Comparison of ENCODE assay signal across 8 mouse cellular contexts in genomic region chr2:169632338-169633151, GRCm38 (mm10). TPM values are rescaled to one million over a fixed set of nuclear protein-coding genes. Genes with fewer than 3 reads are reported as not detected.
DNase-seq lines count a peak whose midpoint lies in the region; ATAC-seq lines count a peak whose summit lies in the region.

Gene Tshz2 (plus strand): TSS chr2:169633013.

- no peaks in the 10 kb centered on the region for H3K9me3 ChIP-seq in hindbrain, embryonic 14.5 days (ENCODE audit: control insufficient read depth, low read length)

- peak within 1 kb of the TSS; percentile 94 for H3K4me3 ChIP-seq in brown adipose tissue, adult 24 weeks (ENCODE audit: insufficient read depth, low read depth, low read length)
- H3K4me3 ChIP-seq in hindbrain, embryonic 14.5 days (replicated peaks; ENCODE audit: low read length), result peak within 1 kb of the TSS; percentile 79

- H3K36me3 ChIP-seq in hindbrain, embryonic 14.5 days (replicated peaks; ENCODE audit: control insufficient read depth, insufficient read depth), result no peaks in the 10 kb centered on the region

- WGBS in hindbrain, embryonic 14.5 days, result under 1% methylated on average over 22 of the region's 22 CpGs

- 0 out of 2 replicates have a peak, but pooled peaks cover 6% of the 10 kb centered on the region for H3K4me1 ChIP-seq in brown adipose tissue, adult 24 weeks (ENCODE audit: control insufficient read depth, insufficient read depth, insufficient read length, low read length)
- peaks cover 33% of the 10 kb centered on the region for H3K4me1 ChIP-seq in hindbrain, embryonic 14.5 days (replicated peaks; ENCODE audit: control insufficient read depth, insufficient read depth, low read length)

- peak within 1 kb of the TSS; percentile 91 for H3K9ac ChIP-seq in hindbrain, embryonic 14.5 days

- peak; percentile 58 for ATAC-seq in hindbrain, embryonic 14.5 days (ENCODE audit: low FRiP score)
- peak; percentile 50 for ATAC-seq in megakaryocyte progenitor cell, adult 5-6 weeks (replicated peaks; ENCODE audit: poor library complexity)
- ATAC-seq in monocyte, adult 5-6 weeks (replicated peaks; ENCODE audit: insufficient number of reproducible peaks, low FRiP score, low TSS enrichment, poor library complexity, severe bottlenecking), result no peak

- DNase-seq in R1 (ENCODE audit: low read depth, low spot score), result peak; percentile 37
- peak; percentile 52 for DNase-seq in gastrocnemius, postnatal 10 days
- DNase-seq in hindbrain, embryonic 14.5 days (ENCODE audit: low spot score), result peak; percentile 62
- DNase-seq in left cerebral cortex, postnatal 14 days (ENCODE audit: low spot score in 2 of 2), result peak; percentile 26 to 46
- peak; percentile 77 for DNase-seq in testis, postnatal 10 days (ENCODE audit: low spot score)

- peak within 1 kb of the TSS; percentile 81 for H3K4me2 ChIP-seq in hindbrain, embryonic 14.5 days (replicated peaks)

- peak within 1 kb of the TSS; percentile 80 for H3K27ac ChIP-seq in brown adipose tissue, adult 24 weeks (replicated peaks; ENCODE audit: low read depth, low read length)
- peak within 1 kb of the TSS; percentile 85 for H3K27ac ChIP-seq in hindbrain, embryonic 14.5 days

- H3K27me3 ChIP-seq in hindbrain, embryonic 14.5 days (ENCODE audit: control insufficient read depth, insufficient read depth, low read length), result no peaks in the 10 kb centered on the region

- intact Hi-C loops in left cerebral cortex, postnatal 14 days (cut with DNase I), result no loop called here

RNA-seq across cellular contexts. Expression of gene Tshz2, which starts in this region (rescaled TPM):
- polyA plus RNA-seq in brown adipose tissue, adult 24 weeks (2012; ENCODE audit: insufficient read depth, insufficient read length, missing spikeins), result 11.3 and 19.5 TPM in 2 replicates
- total RNA-seq in gastrocnemius, postnatal 10 days (2021), result 10 to 100 TPM; 22.4 to 24.8 TPM
- polyA plus RNA-seq in hindbrain, embryonic 14.5 days (2014; fragmentation: Nextera tagmentation; extraction: Ambion mirVana), result 29.8 and 38.1 TPM in 2 replicates
- total RNA-seq in left cerebral cortex, postnatal 14 days (2021), result 10 to 100 TPM; 20.7 to 49.7 TPM
- not detected in 2 replicates for total RNA-seq in megakaryocyte progenitor cell, adult 5-6 weeks (2015)
- not detected in 2 replicates for total RNA-seq in megakaryocyte progenitor cell, adult 5-6 weeks (2017)
- not detected in 3 replicates for total RNA-seq in monocyte, adult 5-6 weeks (2017)

Comparison
In these comparisons a context has a peak if more than half of its experiments do, and no peak if none do; other contexts are left out.
1. RNA of gene Tshz2 (total RNA-seq): 20.7 to 49.7 TPM in left cerebral cortex, postnatal 14 days and 22.4 to 24.8 TPM in gastrocnemius, postnatal 10 days; not detected in megakaryocyte progenitor cell, adult 5-6 weeks and not detected in monocyte, adult 5-6 weeks; every median in the first group is over 10 times any median in the second.
2. Peak in ATAC-seq in megakaryocyte progenitor cell, adult 5-6 weeks; RNA of the gene not detected or under 1 TPM.
3. Peak in every context shown above with its lines, with median percentiles within 50 percentile points of each other: DNase-seq.